Mouse (Mus musculus) liver, embryonic 13.5 days (tissue): Measurements from ENCODE around the gene Cltrn. TPM values are rescaled to one million over a fixed set of nuclear protein-coding genes. Genes with fewer than 3 reads are reported as not detected.

Source experiments
- ATAC-seq: fragments of 200-750 bp; cut with Nextera tagmentation; 2 replicates; pipeline ENCODE4 v1.8.0; 2017; ENCODE audit warnings: low read depth, mild to moderate bottlenecking, moderate number of reproducible peaks, moderate library complexity
- DNase-seq: peaks from one replicate; pipeline ENCODE4 v3.0.0; 2022
- H3K27ac ChIP-seq: fragments of 300-500 bp; sonication (generic); 2 replicates; pipeline ENCODE4 v1.5.1; 2015; ENCODE audit warnings: moderate library complexity, mild to moderate bottlenecking, inconsistent platforms
- H3K27me3 ChIP-seq: fragments of 300-500 bp; sonication (generic); 2 replicates; pipeline ENCODE4 v1.6.1; 2015; ENCODE audit warnings: mild to moderate bottlenecking, inconsistent platforms
- H3K36me3 ChIP-seq: fragments of 300-500 bp; sonication (generic); 2 replicates; pipeline ENCODE4 v1.6.1; 2015; ENCODE audit warnings: mild to moderate bottlenecking, inconsistent platforms
- H3K4me1 ChIP-seq: fragments of 300-500 bp; sonication (generic); replicated peaks from 2 replicates; pipeline ENCODE4 v1.6.1; 2015; ENCODE audit warnings: inconsistent platforms
- H3K4me2 ChIP-seq: fragments of 300-500 bp; sonication (generic); 2 replicates; pipeline ENCODE4 v1.6.1; 2015; ENCODE audit warnings: inconsistent platforms, mild to moderate bottlenecking, moderate library complexity
- H3K4me3 ChIP-seq: fragments of 300-500 bp; sonication (generic); replicated peaks from 2 replicates; pipeline ENCODE4 v1.5.1; 2015; ENCODE audit warnings: mild to moderate bottlenecking, inconsistent platforms
- H3K9ac ChIP-seq: fragments of 300-500 bp; sonication (generic); 2 replicates; pipeline ENCODE4 v1.6.1; 2015; ENCODE audit warnings: mild to moderate bottlenecking, inconsistent platforms
- H3K9me3 ChIP-seq: fragments of 300-500 bp; sonication (generic); replicated peaks from 2 replicates; pipeline ENCODE4 v1.6.1; 2016; ENCODE audit warnings: inconsistent platforms
- WGBS: fragments of 180-500 bp; shearing (Covaris S2); methylation state at CpG from one replicate; pipeline ENCODE4 v1.1.7; 2015; ENCODE audit not compliant: insufficient replicate concordance; 5-methylcytosine and 5-hydroxymethylcytosine counted together
- polyA plus RNA-seq: library from polyadenylated mRNA; unstranded; fragments of >200 nt; fragmentation: Nextera tagmentation; extraction: Ambion mirVana; gene quantifications from 2 replicates; pipeline ENCODE4 v1.2.1, GENCODE M21; 2015

Cltrn gene
- polyA plus RNA-seq, 1 experiment from 2014 or later, result 0.45 TPM

DNA sequence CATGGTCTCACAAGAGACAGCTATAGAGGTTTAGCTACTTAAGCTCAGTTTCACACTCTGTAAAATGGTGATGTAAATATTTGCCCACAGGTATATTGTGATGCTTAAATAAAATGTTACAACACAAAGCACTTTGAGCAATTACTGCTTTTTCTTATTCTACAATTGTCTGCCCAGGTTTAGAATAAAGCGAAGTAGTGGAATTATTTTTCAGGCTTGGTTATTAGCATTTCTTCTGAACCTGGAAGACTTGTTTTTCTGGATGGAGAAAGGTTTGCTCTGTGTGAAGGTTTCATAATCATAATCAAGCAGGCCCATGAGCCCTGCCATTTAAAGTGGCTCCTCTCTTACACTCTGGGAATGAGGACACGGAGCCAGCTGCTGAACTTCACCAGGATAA is 50.4 kb downstream of the Cltrn start, which contains the start of gene Ace2:
Ace2 (plus strand) TSS at position 301 of the 400 bp plus-strand sequence.
- Histone ChIP-seq H3K27ac (no peak within 1 kb of the TSS), H3K36me3 (no peaks in the 10 kb centered on the region), H3K4me2 (no peak within 1 kb of the TSS), H3K4me1 (no peaks in the 10 kb centered on the region), H3K9me3 (no peaks in the 10 kb centered on the region), H3K9ac (no peak within 1 kb of the TSS), H3K27me3 (peaks cover 8% of the 10 kb centered on the region; the same call in 1 of the 2 replicates), H3K4me3 (no peak within 1 kb of the TSS)
- no peak for ATAC-seq
- no peak for DNase-seq
- 76% methylated on average over 2 of the region's 2 CpGs for WGBS

DNA sequence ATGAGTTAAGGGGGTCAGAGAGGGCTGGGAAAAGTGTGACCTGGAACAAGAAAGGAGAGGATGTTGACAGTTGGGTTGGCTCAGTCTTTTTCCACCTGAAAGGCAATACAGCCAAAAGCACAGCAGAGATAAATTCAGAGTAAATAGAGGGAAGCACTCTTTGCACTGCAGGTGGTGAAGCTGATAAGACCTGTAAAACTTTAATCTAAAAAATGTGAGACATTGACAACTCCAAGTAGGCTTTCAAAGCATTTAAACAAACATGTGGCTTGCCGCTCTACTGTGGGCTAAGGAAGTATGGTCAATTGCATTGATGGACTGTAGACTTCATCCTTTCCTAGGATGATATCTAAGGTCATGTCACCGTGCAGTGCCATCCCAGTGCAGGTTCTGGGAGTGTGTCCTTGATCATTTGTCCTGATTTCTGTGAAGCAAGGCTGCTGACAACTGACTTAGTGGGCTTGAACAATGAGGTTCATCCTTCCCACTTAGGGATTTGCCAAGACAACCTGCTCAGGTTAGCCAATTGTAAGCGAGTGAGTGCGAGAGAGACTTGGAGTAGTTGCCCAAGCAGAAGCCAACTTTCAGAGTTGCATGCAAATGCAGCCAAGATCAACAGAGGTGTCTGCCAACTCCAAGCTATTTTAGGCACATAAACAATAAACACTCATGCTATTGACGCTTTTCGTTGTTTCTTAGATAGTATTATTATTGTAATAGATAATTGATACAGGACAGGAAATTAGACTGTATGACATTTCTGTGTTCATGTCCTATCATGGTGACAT is 57.0 kb downstream of the Cltrn start:
- Histone ChIP-seq H3K4me2 (no peak overlapping the region), H3K36me3 (no peaks in the 10 kb centered on the region), H3K27me3 (no peaks in the 10 kb centered on the region; the same call in 1 of the 2 replicates), H3K9ac (no peak overlapping the region), H3K4me3 (no peak overlapping the region), H3K27ac (peak overlapping the region; percentile 74), H3K9me3 (no peaks in the 10 kb centered on the region), H3K4me1 (peaks cover 20% of the 10 kb centered on the region)
- DNase-seq (peak; percentile 8), ATAC-seq (peak; percentile 90)
- WGBS, result 63% methylated on average over 6 of the region's 6 CpGs

DNA sequence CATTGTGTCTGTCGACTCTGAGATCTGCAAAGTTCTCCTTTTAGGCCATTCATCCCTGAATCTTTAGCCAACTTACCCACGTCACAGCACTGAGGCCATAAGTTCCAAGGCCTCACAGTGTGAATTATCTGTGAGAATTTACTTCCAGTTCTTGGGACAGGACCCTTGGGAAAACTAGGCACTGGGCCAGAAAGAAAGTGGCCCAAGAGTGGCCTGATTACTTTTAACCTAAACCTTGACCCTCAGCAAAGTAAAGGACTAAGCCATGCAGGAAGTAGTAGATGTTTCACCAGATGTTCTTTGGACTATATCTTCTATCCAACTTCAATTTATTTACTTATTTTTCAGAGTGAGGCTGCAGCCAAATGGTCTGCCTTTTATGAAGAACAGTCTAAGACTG is 64.1 kb downstream of the Cltrn start:
- Histone ChIP-seq H3K27me3 (no peaks in the 10 kb centered on the region), H3K27ac (no peak overlapping the region), H3K4me3 (no peak overlapping the region), H3K9ac (no peak overlapping the region), H3K4me2 (no peak overlapping the region), H3K9me3 (no peaks in the 10 kb centered on the region), H3K4me1 (no peaks in the 10 kb centered on the region), H3K36me3 (no peaks in the 10 kb centered on the region)
- ATAC-seq, result no peak
- WGBS, result 60% methylated on average over 2 of the region's 2 CpGs
- no peak for DNase-seq

DNA sequence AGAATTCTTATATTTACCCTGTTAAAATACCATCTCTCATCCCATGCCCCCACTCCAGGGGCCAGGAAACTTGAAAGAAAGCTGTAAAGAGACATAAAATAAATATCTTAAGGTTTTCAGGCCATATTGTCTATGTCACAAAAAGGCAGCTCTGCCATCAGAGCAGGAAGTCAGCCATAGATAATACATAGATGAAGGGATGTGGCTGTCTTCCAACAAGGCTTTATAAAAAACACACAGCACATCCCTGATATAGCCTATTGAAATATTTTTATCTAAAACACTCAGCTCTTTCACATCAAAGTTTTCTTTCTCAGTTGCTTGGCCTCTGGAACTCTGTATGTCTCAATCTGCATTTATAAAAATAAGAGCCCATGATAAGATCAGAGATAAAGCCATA is 65.0 kb downstream of the Cltrn start:
- Histone ChIP-seq H3K4me3 (no peak overlapping the region), H3K27ac (no peak overlapping the region), H3K9me3 (no peaks in the 10 kb centered on the region), H3K9ac (no peak overlapping the region), H3K4me1 (no peaks in the 10 kb centered on the region), H3K27me3 (no peaks in the 10 kb centered on the region), H3K4me2 (no peak overlapping the region), H3K36me3 (no peaks in the 10 kb centered on the region)
- DNase-seq (no peak), ATAC-seq (no peak)

DNA sequence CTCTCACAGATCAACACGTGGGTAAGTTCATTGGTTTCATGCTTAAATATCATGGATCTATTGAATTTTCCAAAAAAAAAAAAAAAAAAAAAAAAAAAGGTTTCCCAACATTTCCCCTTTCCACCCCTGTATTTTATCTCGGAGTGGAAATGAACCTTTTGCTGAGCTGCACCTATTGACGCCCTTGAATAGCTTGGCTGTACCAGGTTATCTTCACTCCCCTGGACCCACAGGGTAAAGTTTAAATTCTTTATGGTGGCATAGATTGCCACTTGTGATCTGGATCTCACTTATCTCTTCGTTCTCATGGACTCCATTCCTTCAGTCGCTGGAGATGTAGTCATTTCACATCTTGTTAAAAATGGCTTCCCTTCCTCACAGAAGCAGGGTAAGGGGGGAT is 66.0 kb downstream of the Cltrn start:
- no peaks in the 10 kb centered on the region for H3K36me3 ChIP-seq
- no peak for DNase-seq
- no peaks in the 10 kb centered on the region for H3K27me3 ChIP-seq
- no peak for ATAC-seq
- no peak overlapping the region for H3K4me3 ChIP-seq
- H3K9me3 ChIP-seq, result no peaks in the 10 kb centered on the region
- no peak overlapping the region for H3K27ac ChIP-seq
- no peak overlapping the region for H3K4me2 ChIP-seq
- 55% methylated on average over 5 of the region's 5 CpGs for WGBS
- H3K9ac ChIP-seq, result no peak overlapping the region
- no peaks in the 10 kb centered on the region for H3K4me1 ChIP-seq

DNA sequence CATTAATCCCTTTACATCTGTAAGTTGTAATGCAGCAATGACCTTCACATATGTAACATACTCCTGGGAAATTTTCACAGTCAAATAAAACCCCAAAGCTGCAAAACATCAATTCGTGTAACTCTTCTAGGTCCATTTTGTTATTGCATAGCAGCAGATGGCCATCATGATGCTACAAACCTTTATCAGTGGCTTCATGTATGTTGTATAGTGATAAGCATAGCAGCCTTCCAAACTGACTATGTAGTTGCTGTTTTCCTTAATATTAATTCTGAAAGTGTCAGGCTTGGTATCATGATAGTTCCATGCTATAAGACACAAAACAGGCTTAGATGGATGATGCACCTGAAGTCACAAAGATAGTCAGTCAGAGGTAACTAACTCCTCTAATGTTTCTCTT is 76.1 kb downstream of the Cltrn start:
- ATAC-seq, result peak; percentile 93
- no peak overlapping the region for H3K4me3 ChIP-seq
- H3K4me2 ChIP-seq, result no peak overlapping the region
- H3K4me1 ChIP-seq, result peaks cover 4% of the 10 kb centered on the region; the same call in 1 of the 2 replicates
- 38% methylated on average over 1 of the region's 1 CpGs for WGBS
- no peaks in the 10 kb centered on the region for H3K9me3 ChIP-seq
- H3K27me3 ChIP-seq, result no peaks in the 10 kb centered on the region; the same call in 1 of the 2 replicates
- no peaks in the 10 kb centered on the region for H3K36me3 ChIP-seq
- no peak overlapping the region; the same call in 1 of the 2 replicates for H3K27ac ChIP-seq
- DNase-seq, result peak; percentile 1
- no peak overlapping the region for H3K9ac ChIP-seq

Other genes with a start within 250 kb of the Cltrn start
- 4.3 and 4.8 TPM in 2 replicates for gene Ap1s2, start 179.8 kb upstream of the Cltrn start, polyA plus RNA-seq
- gene Zrsr2, start 130.2 kb upstream of the Cltrn start, polyA plus RNA-seq, result 18.9 and 23.1 TPM in 2 replicates
- 0.08 and 0.14 TPM in 2 replicates for gene Car5b, start 60.8 kb upstream of the Cltrn start, polyA plus RNA-seq
- 20.0 and 21.6 TPM in 2 replicates for gene Siah1b, start 12.3 kb upstream of the Cltrn start, polyA plus RNA-seq
- gene Ace2, start 50.5 kb downstream of the Cltrn start, polyA plus RNA-seq, result 0.03 TPM in 1 of 2 replicates, not detected in the other
- gene Bmx, start 169.4 kb downstream of the Cltrn start, polyA plus RNA-seq, result 0.14 and 0.27 TPM in 2 replicates
- gene Pir, start 180.5 kb downstream of the Cltrn start, polyA plus RNA-seq, result 20.2 and 23.9 TPM in 2 replicates